15 mouse cellular contexts compared by ENCODE assay signal in the genomic region with DNA sequence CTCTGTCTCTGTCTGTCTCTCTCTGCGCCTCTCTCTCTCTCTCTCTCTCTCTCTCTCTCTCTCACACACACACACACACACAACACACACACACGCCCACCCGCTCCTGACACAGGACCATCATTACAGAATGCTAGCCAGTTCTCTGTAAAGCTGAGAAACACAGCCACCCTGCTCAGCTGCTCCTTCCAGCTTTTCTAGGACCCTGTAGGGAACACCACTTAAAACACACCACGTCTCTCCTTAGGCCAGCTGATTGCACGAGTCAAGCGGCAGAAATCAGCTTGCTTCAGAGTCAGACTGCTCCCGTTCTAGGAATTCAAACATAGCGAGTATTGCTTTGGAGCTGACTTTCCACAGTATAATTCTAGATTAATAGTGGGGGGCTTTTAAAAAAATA. TPM values are rescaled to one million over a fixed set of nuclear protein-coding genes. Genes with fewer than 3 reads are reported as not detected.
"Had no signal": no experiment of that assay in that cellular context is flagged by ENCODE, and none has a peak within 500 bp of the region (broad histone marks: within the 10 kb centered on the region; RNA-seq: fewer than 3 reads in every experiment).

No protein-coding gene starts in this region.

- H3K4me2 ChIP-seq: kidney, embryonic 15.5 days; limb, embryonic 12.5 days; limb, embryonic 15.5 days; liver, embryonic 11.5 days; lung, embryonic 14.5 days; midbrain, embryonic 13.5 days had no signal

- H3K27me3 ChIP-seq: kidney, embryonic 15.5 days; limb, embryonic 15.5 days; midbrain, embryonic 13.5 days had no signal

- H3K9me3 ChIP-seq: kidney, embryonic 15.5 days; limb, embryonic 12.5 days; limb, embryonic 15.5 days; midbrain, embryonic 13.5 days had no signal

- H3K4me1 ChIP-seq: limb, embryonic 12.5 days had no signal

- DNase-seq: kidney, adult 8-10 months; layer of hippocampus, adult 9-11 months; liver, postnatal 0 days; thymus, adult 18-20 months; thymus, postnatal 36 days had no signal

- H3K27ac ChIP-seq: kidney, embryonic 15.5 days; left cerebral cortex, adult 2 months; limb, embryonic 12.5 days; limb, embryonic 15.5 days; liver, embryonic 14.5 days; macrophage; midbrain, embryonic 13.5 days had no signal

- H3K4me3 ChIP-seq: kidney, embryonic 15.5 days; left cerebral cortex, adult 2 months; limb, embryonic 12.5 days; limb, embryonic 15.5 days; midbrain, embryonic 13.5 days had no signal

- H3K36me3 ChIP-seq: kidney, embryonic 15.5 days; limb, embryonic 12.5 days; limb, embryonic 15.5 days; midbrain, embryonic 13.5 days had no signal

- H3K9ac ChIP-seq: kidney, embryonic 15.5 days; limb, embryonic 12.5 days; limb, embryonic 15.5 days; liver, embryonic 14.5 days; liver, postnatal 0 days; lung, embryonic 14.5 days; midbrain, embryonic 13.5 days had no signal

- ATAC-seq: liver, postnatal 0 days; midbrain, embryonic 13.5 days had no signal

RNA-seq across cellular contexts. Expression of a gene that starts 35.3 kb away (rescaled TPM):
- total RNA-seq: megakaryocyte, adult 5-6 weeks had no signal
- polyA plus RNA-seq: limb, embryonic 12.5 days; liver, postnatal 0 days; macrophage had no signal
